Mouse (Mus musculus): Measurements from ENCODE around the gene Smco1.
"Not testable (repeated sequence)": the region's sequence is repeated elsewhere in the genome, so short reads cannot be mapped to it uniquely, and the experiment has no call there.

The Smco1 gene

GRCm38 (mm10) chr16:32271291-32271690, at the start of gene Smco1:
Gene Smco1 (plus strand): TSS chr16:32271468.
- no peak for DNase-seq (ENCODE audit: low read depth, low spot score)

DNA sequence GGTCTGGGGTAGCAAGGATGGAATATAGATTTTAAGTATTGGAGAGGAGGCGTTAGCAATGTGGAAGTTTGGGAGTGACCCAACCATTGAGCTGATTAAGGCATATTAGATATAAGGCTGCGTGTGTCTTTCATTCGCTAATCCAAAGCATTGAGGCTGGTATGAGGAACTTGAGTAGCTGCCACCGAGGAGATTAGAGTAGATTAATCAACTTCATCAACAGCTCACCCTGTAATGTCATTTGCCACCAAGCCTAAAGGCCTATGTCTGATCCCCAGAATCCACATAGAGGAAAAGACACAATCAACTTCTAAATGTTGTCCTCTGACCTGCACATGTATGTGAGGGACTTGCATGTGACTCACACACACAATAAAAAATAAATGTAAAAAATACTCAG, 49.5 kb upstream of the Smco1 start:
- DNase-seq (ENCODE audit: low read depth, low spot score) = no peak

DNA sequence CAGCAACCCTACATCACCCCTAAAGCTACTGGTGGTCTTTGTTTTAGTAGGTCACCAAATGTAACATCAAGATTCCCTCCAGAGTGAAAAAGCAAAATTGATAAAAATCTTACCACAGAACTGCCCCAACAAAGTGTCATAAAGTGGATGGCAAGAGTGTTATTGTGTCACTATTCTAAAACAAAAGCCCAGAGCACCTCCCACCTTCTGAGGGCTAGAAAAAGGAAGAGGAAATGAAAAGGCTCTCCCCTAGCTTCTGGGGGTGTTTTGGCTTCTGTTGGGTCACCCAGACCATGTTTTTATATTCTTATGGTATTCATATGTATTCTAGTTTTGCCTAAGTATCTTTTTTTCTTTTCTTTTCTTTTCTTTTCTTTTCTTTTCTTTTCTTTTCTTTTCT, 48.9 kb upstream of the Smco1 start:
- DNase-seq (ENCODE audit: low read depth, low spot score) = no peak

GRCm38 (mm10) chr16:32232050-32232449, 39.2 kb upstream of the Smco1 start:
- DNase-seq (ENCODE audit: low read depth, low spot score) = not testable (repeated sequence)

GRCm38 (mm10) chr16:32237930-32238680, 33.2 kb upstream of the Smco1 start:
- DNase-seq (ENCODE audit: low read depth, low spot score) = no peak

GRCm38 (mm10) chr16:32239428-32240312, 31.6 kb upstream of the Smco1 start:
- no peak for DNase-seq (ENCODE audit: low read depth, low spot score)

DNA sequence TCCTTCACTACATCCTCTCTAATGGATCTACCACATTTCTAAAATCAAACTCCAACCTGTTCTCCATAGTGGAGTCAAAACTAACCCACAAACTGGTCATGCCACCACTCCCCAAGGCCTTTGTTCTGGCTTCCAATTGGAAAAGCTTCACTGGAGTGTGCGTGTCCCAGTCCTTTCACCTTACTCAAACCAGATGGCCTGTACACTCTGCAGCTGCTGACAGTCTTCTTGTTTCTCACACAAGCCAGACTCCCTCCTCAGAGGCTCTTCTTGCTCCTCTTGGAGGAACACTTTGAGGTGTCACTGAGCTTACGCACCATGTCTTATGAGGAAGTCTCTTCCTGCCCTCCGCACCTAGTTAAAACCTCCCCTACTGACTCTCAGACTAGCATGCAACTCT, 27.4 kb upstream of the Smco1 start:
- DNase-seq (ENCODE audit: low read depth, low spot score) = no peak

- DNase-seq (ENCODE audit: low read depth, low spot score) = no peak
These were observed 24.9 kb upstream of the Smco1 start for GRCm38 (mm10) chr16:32246351-32246791.

- DNase-seq (ENCODE audit: low read depth, low spot score) = peak; percentile 96
These were observed 24.3 kb upstream of the Smco1 start, which contains the start of the genes Fbxo45 and Wdr53 for GRCm38 (mm10) chr16:32246952-32247370. Gene Fbxo45 (minus strand): TSS chr16:32247158. Gene Wdr53 (plus strand): TSS chr16:32247227.

DNA sequence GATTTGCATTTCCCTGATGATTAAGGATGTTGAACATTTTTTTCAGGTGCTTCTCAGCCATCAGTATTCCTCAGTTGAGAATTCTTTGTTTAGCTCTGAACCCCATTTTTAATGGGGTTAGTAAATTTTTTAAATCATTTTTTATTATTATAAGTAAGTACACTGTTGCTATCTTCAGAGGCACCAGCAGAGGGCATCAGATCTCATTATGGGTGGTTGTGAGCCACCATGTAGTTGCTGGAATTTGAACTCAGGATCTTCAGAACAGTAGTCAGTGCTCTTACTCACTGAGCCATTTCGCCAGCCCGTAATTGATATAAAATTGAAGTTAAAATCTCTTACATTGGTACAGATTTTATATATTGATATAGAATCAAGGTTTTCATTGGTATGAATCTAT, 7.0 kb upstream of the Smco1 start:
- not testable (repeated sequence) for DNase-seq (ENCODE audit: low read depth, low spot score)

- DNase-seq (ENCODE audit: low read depth, low spot score) = no peak
These were observed 2.1 kb downstream of the Smco1 start for GRCm38 (mm10) chr16:32273338-32273737.

DNA sequence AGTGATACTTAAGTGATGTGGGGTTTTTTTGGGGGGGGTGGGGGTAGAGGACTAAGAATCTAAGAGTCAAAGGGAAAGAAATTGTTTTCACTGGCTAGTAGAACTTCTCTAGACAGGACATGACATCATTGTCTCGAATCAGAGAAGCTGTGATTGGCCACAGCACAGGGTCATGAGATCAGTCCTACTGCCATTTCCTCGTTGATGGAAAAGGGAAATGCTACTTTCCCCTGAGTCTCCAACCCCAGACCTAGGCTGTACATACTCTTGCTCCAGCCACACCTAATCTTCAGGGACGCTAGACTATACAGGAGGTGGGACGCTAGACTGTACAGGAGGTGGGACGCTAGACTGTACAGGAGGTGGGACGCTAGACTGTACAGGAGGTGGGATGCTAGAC, 3.8 kb downstream of the Smco1 start:
- no peak for DNase-seq (ENCODE audit: low read depth, low spot score)

GRCm38 (mm10) chr16:32275830-32276229, 4.6 kb downstream of the Smco1 start:
- DNase-seq (ENCODE audit: low read depth, low spot score) = no peak

- peak; percentile 89 for DNase-seq (ENCODE audit: low read depth, low spot score)
These were observed 6.3 kb downstream of the Smco1 start, which contains the start of gene Rnf168 for GRCm38 (mm10) chr16:32277308-32278256. Gene Rnf168 (plus strand): TSS chr16:32277459.

GRCm38 (mm10) chr16:32278396-32278795, 7.1 kb downstream of the Smco1 start:
- no peak for DNase-seq (ENCODE audit: low read depth, low spot score)

DNA sequence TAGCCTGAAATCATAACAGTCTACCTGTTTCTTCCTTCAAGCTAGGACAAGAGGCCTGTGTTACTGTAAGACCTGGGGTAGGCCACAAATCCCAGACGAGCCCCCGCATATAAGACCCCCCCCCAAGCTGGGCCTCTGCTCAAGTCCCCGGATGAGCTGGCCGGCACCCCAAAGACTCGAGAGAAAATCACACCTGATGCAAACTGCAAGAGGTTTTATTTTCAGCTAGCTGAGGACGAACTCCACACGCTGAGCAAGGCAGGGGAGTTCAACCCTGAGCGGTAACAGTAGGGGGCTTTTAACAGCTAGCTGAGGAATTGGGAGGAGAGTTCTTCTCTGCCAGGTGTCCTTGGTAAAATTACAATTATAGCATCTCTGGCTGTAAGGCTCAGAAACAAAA, 8.9 kb downstream of the Smco1 start:
- DNase-seq (ENCODE audit: low read depth, low spot score) = no peak

DNA sequence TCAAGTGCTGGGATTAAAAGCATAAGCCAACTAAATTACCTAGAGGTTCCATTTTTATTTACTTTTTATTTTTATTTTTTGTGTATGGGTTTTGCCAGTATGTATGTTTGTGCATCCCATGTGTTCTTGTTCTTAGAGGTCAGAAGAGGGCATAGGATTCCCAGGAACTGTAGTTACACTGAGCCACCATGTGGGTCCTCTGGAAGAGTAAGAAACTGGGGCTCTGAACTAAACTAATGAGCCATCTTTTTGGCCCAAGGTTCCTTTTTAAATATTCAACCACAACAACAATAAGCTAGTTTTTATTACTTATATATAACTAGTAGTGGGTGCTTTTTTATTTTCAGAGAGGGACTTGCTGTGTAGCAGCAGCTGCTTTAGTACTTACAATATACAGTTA, 11.3 kb downstream of the Smco1 start:
- DNase-seq (ENCODE audit: low read depth, low spot score) = no peak

DNA sequence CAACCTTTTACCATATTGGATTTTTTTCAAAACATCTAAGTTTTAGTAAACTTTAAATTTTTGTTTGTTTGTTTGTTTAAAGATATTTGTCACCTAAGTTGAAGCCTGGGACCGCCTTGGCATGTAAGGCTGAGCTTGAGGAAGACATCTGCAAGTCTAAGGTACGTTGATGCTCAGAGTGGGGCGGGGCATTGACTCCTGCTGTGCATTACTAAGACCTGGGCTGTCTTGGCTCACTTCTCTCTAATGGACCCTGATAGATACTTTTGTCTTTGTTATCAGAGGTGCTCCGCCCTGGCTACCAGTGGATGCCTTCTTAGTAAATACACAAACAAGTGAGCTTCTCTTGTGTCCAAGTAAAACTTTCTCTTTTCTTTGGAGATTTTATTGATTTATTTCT, 20.6 kb downstream of the Smco1 start:
- DNase-seq (ENCODE audit: low read depth, low spot score) = no peak

DNA sequence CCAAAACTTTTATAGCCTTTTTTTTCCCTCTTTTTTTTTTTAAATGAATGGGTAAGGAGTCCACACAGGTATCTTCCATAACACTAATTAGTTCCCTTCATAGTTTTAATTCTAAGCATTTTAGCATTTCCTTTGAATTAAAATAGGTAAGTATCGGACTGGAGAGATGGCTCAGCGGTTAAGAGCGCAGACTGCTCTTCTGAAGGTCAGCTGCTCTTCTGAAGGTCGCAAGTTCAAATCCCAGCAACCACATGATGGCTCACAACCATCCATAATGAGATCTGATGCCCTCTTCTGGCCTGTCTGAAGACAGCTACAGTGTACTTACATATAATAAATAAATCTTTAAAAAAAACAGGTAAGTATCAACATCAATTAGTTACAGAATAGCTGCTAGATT, 28.3 kb downstream of the Smco1 start:
- DNase-seq (ENCODE audit: low read depth, low spot score) = not testable (repeated sequence)

DNA sequence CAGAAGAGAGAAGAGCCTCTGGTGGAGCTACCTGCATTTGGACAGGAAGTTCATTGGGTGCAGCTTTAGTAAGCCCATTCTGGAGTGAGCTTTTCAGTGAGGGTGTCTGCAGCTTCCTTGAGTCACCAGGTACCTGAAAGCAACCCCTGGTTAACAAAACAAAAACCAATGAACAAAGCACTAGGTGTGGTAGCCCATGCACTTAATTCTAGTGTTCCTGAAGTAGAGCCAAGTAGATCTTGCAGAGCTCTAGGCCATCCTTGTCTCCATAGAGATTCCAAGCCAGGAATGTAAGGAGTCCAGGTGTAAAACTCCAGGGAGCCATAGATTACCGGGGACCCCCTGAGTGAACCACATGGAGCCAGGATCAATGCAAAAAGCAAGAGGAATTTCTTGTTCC, 31.8 kb downstream of the Smco1 start:
- no peak for DNase-seq (ENCODE audit: low read depth, low spot score)

DNA sequence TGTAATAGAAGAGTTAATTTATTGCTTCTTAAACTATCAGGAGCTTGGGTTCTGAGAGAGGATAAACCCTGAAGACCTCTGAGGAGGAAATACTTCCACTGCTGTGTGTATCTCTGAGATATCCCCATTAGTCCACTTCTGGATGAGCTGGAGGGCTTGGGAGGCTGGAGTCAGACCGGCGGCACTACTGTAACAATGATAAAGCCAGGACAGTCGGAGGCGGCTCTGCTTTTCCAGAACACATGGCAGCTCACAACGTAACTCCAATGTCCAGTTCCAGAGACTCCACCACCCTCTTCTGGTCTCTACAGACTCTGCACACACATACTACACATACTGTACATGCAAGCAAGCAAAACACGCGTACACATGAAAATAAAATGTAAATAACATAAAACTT, 32.6 kb downstream of the Smco1 start:
- no peak for DNase-seq (ENCODE audit: low read depth, low spot score)

All from telencephalon, adult 2 months (tissue).